Mouse (Mus musculus): ENCODE data around the gene Gm5475. TPM values are rescaled to one million over a fixed set of nuclear protein-coding genes. Genes with fewer than 3 reads are reported as not detected.

Gene Gm5475
- total and polyA plus RNA-seq, 2 experiments from 2014 or later = 0.04 TPM; not detected in 1

DNA sequence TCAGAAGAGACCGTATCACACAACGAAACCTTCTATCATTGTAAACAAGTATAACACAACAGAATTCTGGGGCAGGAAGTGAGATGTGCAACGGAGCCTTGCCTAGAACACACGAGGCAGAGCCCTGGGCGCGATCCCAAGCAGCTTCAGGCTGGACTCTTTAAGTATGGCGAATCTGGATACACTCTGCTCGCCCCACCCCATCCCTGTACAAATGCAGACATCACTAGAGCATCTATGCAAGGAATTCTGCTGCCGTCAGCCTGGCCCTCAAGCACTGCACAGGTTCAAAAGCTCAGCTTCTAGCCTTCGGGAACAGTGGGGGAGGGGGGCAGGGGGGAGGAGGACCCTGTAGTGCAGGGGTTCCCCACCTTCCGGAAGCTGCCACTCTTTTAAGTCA, 28.9 kb upstream of the Gm5475 start:
- 56% methylated on average over 11 of the region's 11 CpGs for WGBS
- Histone ChIP-seq H3K4me2 (ENCODE audit: low read depth, low read length) (no peak overlapping the region), H3K36me3 (replicated peaks; ENCODE audit: control insufficient read depth, insufficient read depth, low read length) (peaks cover 50% of the 10 kb centered on the region), H3K9ac (replicated peaks; ENCODE audit: low read depth, low read length) (no peak overlapping the region), H3K9me3 (replicated peaks; ENCODE audit: control insufficient read depth, low read length) (no peaks in the 10 kb centered on the region), H3K27ac (ENCODE audit: low read depth) (no peak overlapping the region), H3K27me3 (ENCODE audit: control insufficient read depth, insufficient read depth, low read length) (no peaks in the 10 kb centered on the region), H3K4me3 (ENCODE audit: low read depth, low read length) (no peak overlapping the region), H3K4me1 (ENCODE audit: control insufficient read depth, insufficient read depth) (peaks cover 8% of the 10 kb centered on the region)
- no peak for DNase-seq (ENCODE audit: low spot score)
- no peak for ATAC-seq (ENCODE audit: insufficient read depth, low read depth)
- TF ChIP-seq CTCF (IDR thresholded peaks at IDR 0.05; ENCODE audit: low read depth) (no peak), EP300 (IDR thresholded peaks at IDR 0.05; ENCODE audit: low read depth) (no peak)

DNA sequence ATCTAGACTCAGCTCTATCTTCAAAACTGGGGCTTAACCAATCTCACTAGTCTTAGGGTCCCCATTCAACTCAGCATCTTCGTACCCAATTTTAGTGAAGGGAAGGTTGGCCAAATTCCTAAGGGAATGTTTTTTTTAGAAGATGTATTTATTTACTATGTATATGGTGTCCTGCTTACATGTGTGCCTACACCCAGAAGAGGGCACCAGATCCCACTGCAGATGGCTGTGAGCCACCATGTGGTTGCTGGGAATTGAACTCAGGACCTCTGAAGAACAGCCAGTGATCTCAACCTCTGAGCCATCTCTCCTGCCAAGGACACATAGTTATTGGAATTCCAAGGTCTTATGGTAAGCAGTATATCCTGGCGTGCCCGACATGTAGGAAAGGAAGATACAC, 26.4 kb upstream of the Gm5475 start:
- Histone ChIP-seq H3K4me1 (ENCODE audit: control insufficient read depth, insufficient read depth) (no peaks in the 10 kb centered on the region), H3K27ac (ENCODE audit: low read depth) (no peak overlapping the region), H3K4me2 (ENCODE audit: low read depth, low read length) (no peak overlapping the region), H3K36me3 (replicated peaks; ENCODE audit: control insufficient read depth, insufficient read depth, low read length) (peaks cover 75% of the 10 kb centered on the region), H3K9ac (replicated peaks; ENCODE audit: low read depth, low read length) (no peak overlapping the region), H3K4me3 (ENCODE audit: low read depth, low read length) (no peak overlapping the region), H3K27me3 (ENCODE audit: control insufficient read depth, insufficient read depth, low read length) (no peaks in the 10 kb centered on the region), H3K9me3 (replicated peaks; ENCODE audit: control insufficient read depth, low read length) (no peaks in the 10 kb centered on the region)
- TF ChIP-seq CTCF (IDR thresholded peaks at IDR 0.05; ENCODE audit: low read depth) = no peak
- no peak for TF ChIP-seq EP300 (IDR thresholded peaks at IDR 0.05; ENCODE audit: low read depth)
- DNase-seq (ENCODE audit: low spot score) = no peak
- 95% methylated on average over 3 of the region's 3 CpGs for WGBS
- no peak for ATAC-seq (ENCODE audit: insufficient read depth, low read depth)

DNA sequence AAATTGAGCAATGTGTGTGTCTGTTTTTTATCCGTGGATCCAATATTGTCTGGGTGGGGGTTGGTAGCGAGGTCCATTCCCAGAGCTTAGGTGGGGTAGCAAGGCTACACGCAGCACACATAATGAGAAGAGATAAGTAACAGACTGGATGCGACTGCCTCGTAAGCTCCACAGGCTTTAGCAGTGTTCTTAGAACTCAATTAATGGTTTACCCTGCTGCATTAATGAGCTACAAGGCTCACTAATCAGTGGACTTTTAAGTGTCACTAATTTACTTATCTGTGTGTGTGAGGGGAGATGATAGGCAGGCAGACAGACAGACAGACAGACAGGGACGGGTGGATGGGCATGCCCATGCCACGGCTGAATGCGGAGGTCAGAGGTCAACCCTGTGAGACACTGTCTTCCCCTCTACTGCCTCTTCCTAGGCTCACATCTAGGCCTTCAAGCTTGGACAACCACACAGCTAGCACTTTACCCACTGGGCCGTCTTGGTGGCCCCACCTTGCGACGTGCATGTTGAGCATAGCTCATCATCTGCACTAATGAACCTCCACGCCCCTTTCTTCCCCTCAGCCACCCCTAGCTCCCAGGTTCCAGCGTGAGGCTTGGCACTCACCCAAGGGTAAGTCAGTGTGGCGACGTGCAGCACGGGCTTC, 21.2 kb upstream of the Gm5475 start:
- Histone ChIP-seq H3K4me1 (ENCODE audit: control insufficient read depth, insufficient read depth) (no peaks in the 10 kb centered on the region), H3K9ac (replicated peaks; ENCODE audit: low read depth, low read length) (no peak overlapping the region), H3K27ac (ENCODE audit: low read depth) (no peak overlapping the region), H3K36me3 (replicated peaks; ENCODE audit: control insufficient read depth, insufficient read depth, low read length) (peaks cover 91% of the 10 kb centered on the region), H3K4me2 (ENCODE audit: low read depth, low read length) (no peak overlapping the region), H3K27me3 (ENCODE audit: control insufficient read depth, insufficient read depth, low read length) (no peaks in the 10 kb centered on the region), H3K9me3 (replicated peaks; ENCODE audit: control insufficient read depth, low read length) (no peaks in the 10 kb centered on the region), H3K4me3 (ENCODE audit: low read depth, low read length) (no peak overlapping the region)
- no peak for ATAC-seq (ENCODE audit: insufficient read depth, low read depth)
- 78% methylated on average over 16 of the region's 16 CpGs for WGBS
- no peak for DNase-seq (ENCODE audit: low spot score)
- TF ChIP-seq EP300 (IDR thresholded peaks at IDR 0.05; ENCODE audit: low read depth) (no peak), CTCF (IDR thresholded peaks at IDR 0.05; ENCODE audit: low read depth) (no peak)

DNA sequence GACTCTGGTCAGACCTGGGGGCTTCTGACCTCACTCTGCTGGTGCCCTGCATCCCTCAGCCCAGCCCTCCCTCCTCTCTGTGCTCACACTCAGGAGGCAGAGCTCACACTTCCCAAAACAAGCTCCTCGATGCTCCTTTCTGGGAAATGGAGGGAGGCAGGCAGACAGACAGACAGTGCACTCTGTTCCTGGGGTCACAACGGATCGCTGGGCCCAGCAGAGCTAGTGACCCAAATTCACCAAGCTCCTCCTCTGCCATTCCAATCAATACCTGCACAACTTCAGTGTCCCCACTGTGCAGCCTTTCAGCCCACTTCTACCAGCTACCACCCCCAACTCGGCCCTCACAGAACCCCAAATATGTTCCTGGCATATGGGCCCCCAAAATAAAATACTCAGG, 20.1 kb upstream of the Gm5475 start:
- WGBS = 94% methylated on average over 4 of the region's 4 CpGs
- Histone ChIP-seq H3K4me1 (ENCODE audit: control insufficient read depth, insufficient read depth) (no peaks in the 10 kb centered on the region), H3K27ac (ENCODE audit: low read depth) (no peak overlapping the region), H3K27me3 (ENCODE audit: control insufficient read depth, insufficient read depth, low read length) (no peaks in the 10 kb centered on the region), H3K36me3 (replicated peaks; ENCODE audit: control insufficient read depth, insufficient read depth, low read length) (peaks cover 87% of the 10 kb centered on the region), H3K9me3 (replicated peaks; ENCODE audit: control insufficient read depth, low read length) (no peaks in the 10 kb centered on the region), H3K4me3 (ENCODE audit: low read depth, low read length) (no peak overlapping the region), H3K4me2 (ENCODE audit: low read depth, low read length) (no peak overlapping the region), H3K9ac (replicated peaks; ENCODE audit: low read depth, low read length) (no peak overlapping the region)
- DNase-seq (ENCODE audit: low spot score) (no peak), ATAC-seq (ENCODE audit: insufficient read depth, low read depth) (no peak)
- TF ChIP-seq CTCF (IDR thresholded peaks at IDR 0.05; ENCODE audit: low read depth) = no peak

DNA sequence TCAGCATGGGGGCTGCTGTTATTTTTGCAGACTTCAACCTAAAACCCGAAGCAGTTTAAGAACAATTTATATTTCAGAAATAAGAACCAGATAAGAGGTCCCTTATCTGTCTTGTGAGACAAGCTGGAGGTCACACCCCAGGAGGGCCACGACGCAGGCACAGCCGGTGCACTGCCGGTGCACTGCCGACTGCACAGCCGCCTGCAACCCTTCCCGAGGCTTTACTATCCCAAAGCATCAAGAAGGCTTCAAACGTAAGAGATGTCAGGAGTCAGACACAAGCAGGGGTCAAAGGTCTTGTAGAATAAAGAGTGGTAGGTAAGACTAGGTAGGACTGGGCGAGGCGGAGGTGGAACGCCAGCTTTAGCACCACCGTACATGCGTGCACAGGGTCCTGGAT, 19.6 kb upstream of the Gm5475 start:
- ATAC-seq (ENCODE audit: insufficient read depth, low read depth) = no peak
- DNase-seq (ENCODE audit: low spot score) = no peak
- TF ChIP-seq CTCF (IDR thresholded peaks at IDR 0.05; ENCODE audit: low read depth) (no peak), EP300 (IDR thresholded peaks at IDR 0.05; ENCODE audit: low read depth) (no peak)
- H3K4me2 ChIP-seq (ENCODE audit: low read depth, low read length) = no peak overlapping the region
- H3K27ac ChIP-seq (ENCODE audit: low read depth) = no peak overlapping the region
- no peak overlapping the region for H3K4me3 ChIP-seq (ENCODE audit: low read depth, low read length)
- H3K36me3 ChIP-seq (replicated peaks; ENCODE audit: control insufficient read depth, insufficient read depth, low read length) = peaks cover 87% of the 10 kb centered on the region
- H3K27me3 ChIP-seq (ENCODE audit: control insufficient read depth, insufficient read depth, low read length) = no peaks in the 10 kb centered on the region
- no peaks in the 10 kb centered on the region for H3K4me1 ChIP-seq (ENCODE audit: control insufficient read depth, insufficient read depth)
- H3K9ac ChIP-seq (replicated peaks; ENCODE audit: low read depth, low read length) = no peak overlapping the region
- WGBS = 84% methylated on average over 14 of the region's 14 CpGs
- no peaks in the 10 kb centered on the region for H3K9me3 ChIP-seq (replicated peaks; ENCODE audit: control insufficient read depth, low read length)

DNA sequence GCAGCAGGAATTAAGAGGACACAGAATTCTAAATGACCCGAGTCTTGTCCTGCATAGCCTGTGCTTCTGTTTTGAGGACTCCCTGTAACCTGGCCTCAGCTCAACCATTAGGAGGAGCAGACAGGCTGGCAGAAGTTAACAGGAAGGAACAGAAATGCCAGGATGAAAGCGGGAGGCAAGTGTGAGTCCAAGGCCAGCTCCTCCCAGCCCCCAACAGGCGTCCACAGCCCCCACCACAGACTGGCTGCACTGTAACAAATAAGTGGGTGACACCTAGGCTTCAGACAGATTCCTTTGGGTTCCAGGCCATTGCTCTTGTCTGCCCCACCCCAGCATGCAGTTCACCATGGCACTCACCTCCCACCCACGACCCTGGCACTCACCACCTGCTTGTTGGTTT, 19.1 kb upstream of the Gm5475 start:
- DNase-seq (ENCODE audit: low spot score) = no peak
- Histone ChIP-seq H3K27ac (ENCODE audit: low read depth) (no peak overlapping the region), H3K36me3 (replicated peaks; ENCODE audit: control insufficient read depth, insufficient read depth, low read length) (peaks cover 86% of the 10 kb centered on the region), H3K4me1 (ENCODE audit: control insufficient read depth, insufficient read depth) (no peaks in the 10 kb centered on the region), H3K4me3 (ENCODE audit: low read depth, low read length) (no peak overlapping the region), H3K9me3 (replicated peaks; ENCODE audit: control insufficient read depth, low read length) (no peaks in the 10 kb centered on the region), H3K9ac (replicated peaks; ENCODE audit: low read depth, low read length) (no peak overlapping the region), H3K4me2 (ENCODE audit: low read depth, low read length) (no peak overlapping the region), H3K27me3 (ENCODE audit: control insufficient read depth, insufficient read depth, low read length) (no peaks in the 10 kb centered on the region)
- TF ChIP-seq EP300 (IDR thresholded peaks at IDR 0.05; ENCODE audit: low read depth) = no peak
- no peak for TF ChIP-seq CTCF (IDR thresholded peaks at IDR 0.05; ENCODE audit: low read depth)
- WGBS = 90% methylated on average over 4 of the region's 4 CpGs
- ATAC-seq (ENCODE audit: insufficient read depth, low read depth) = no peak
